Mouse (Mus musculus) midbrain, embryonic 15.5 days (tissue): ENCODE results near the gene Kmt2d. TPM values are rescaled to one million over a fixed set of nuclear protein-coding genes. Genes with fewer than 3 reads are reported as not detected.

ENCODE experiments used
- ATAC-seq: fragments of 200-750 bp; cut with Nextera tagmentation; replicated peaks from 2 replicates; pipeline ENCODE4 v1.8.0; 2017; ENCODE audit warnings: moderate TSS enrichment
- H3K27ac ChIP-seq: fragments of 300-500 bp; sonication (generic); 2 replicates; pipeline ENCODE4 v1.5.1; 2015; ENCODE audit warnings: mild to moderate bottlenecking, inconsistent platforms
- H3K27me3 ChIP-seq: fragments of 300-500 bp; sonication (generic); replicated peaks from 2 replicates; pipeline ENCODE4 v1.6.1; 2015; ENCODE audit warnings: inconsistent platforms
- H3K36me3 ChIP-seq: fragments of 300-500 bp; sonication (generic); replicated peaks from 2 replicates; pipeline ENCODE4 v1.6.1; 2015; ENCODE audit warnings: inconsistent platforms
- H3K4me1 ChIP-seq: fragments of 300-500 bp; sonication (generic); 2 replicates; pipeline ENCODE4 v1.6.1; 2015; ENCODE audit warnings: inconsistent platforms
- H3K4me2 ChIP-seq: fragments of 300-500 bp; sonication (generic); 2 replicates; pipeline ENCODE4 v1.6.1; 2015; ENCODE audit warnings: inconsistent platforms, mild to moderate bottlenecking, moderate library complexity
- H3K4me3 ChIP-seq: fragments of 300-500 bp; sonication (generic); 2 replicates; pipeline ENCODE4 v1.5.1; 2015; ENCODE audit warnings: mild to moderate bottlenecking, inconsistent platforms
- H3K9ac ChIP-seq: fragments of 300-500 bp; sonication (generic); 2 replicates; pipeline ENCODE4 v1.6.1; 2015; ENCODE audit warnings: mild to moderate bottlenecking, inconsistent platforms
- H3K9me3 ChIP-seq: fragments of 300-500 bp; sonication (generic); 2 replicates; pipeline ENCODE4 v1.6.1; 2016; ENCODE audit warnings: inconsistent platforms
- WGBS: fragments of 180-500 bp; shearing (Covaris S2); methylation state at CpG from one replicate; pipeline ENCODE4 v1.1.7; 2015; ENCODE audit warnings: mixed read lengths; 5-methylcytosine and 5-hydroxymethylcytosine counted together
- polyA plus RNA-seq: library from polyadenylated mRNA; unstranded; fragments of >200 nt; fragmentation: Nextera tagmentation; extraction: Ambion mirVana; gene quantifications from 2 replicates; pipeline ENCODE4 v1.2.1, GENCODE M21; 2015

Kmt2d gene
- polyA plus RNA-seq, 1 experiment from 2014 or later = 13.5 TPM

DNA sequence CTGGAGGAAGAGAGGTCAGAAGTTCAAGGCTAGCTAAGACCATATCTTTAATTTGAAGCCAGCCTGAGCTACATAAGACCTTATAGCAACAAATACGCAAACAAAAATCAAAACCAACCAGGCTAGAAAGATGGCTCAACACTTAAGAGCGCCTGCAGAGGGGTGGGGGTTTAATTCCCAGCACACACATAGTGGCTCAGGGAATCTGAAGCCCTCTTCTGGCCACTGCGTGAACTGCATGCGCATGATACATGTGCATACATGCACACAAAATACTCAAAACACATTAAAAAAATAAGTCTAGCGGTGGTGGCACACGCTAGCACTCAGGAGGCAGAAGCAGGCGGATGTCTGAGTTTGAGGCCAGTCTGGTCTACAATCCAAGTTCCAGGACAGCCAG, 85.3 kb downstream of the Kmt2d start:
- peaks cover 76% of the 10 kb centered on the region for H3K27me3 ChIP-seq
- peaks cover 11% of the 10 kb centered on the region for H3K4me1 ChIP-seq
- H3K4me2 ChIP-seq = no peak overlapping the region
- no peaks in the 10 kb centered on the region for H3K9me3 ChIP-seq
- H3K36me3 ChIP-seq = no peaks in the 10 kb centered on the region
- no peak for ATAC-seq
- no peak overlapping the region for H3K4me3 ChIP-seq
- no peak overlapping the region for H3K27ac ChIP-seq
- no peak overlapping the region for H3K9ac ChIP-seq
- WGBS = 46% methylated on average over 7 of the region's 7 CpGs

Other genes starting within 250 kb of the Kmt2d start
- 199 and 201 TPM in 2 replicates for gene Cacnb3, start 240.4 kb downstream of the Kmt2d start, polyA plus RNA-seq
- 22.0 and 26.4 TPM in 2 replicates for gene Ddx23, start 208.3 kb downstream of the Kmt2d start, polyA plus RNA-seq
- gene Rnd1, start 193.7 kb downstream of the Kmt2d start, polyA plus RNA-seq = 13.2 and 13.9 TPM in 2 replicates
- 6.8 and 8.5 TPM in 2 replicates for gene Ccdc65, start 163.0 kb downstream of the Kmt2d start, polyA plus RNA-seq
- 3.8 and 4.6 TPM in 2 replicates for gene Fkbp11, start 143.0 kb downstream of the Kmt2d start, polyA plus RNA-seq
- gene Arf3, start 108.0 kb downstream of the Kmt2d start, polyA plus RNA-seq = 103 and 106 TPM in 2 replicates
- 0.17 TPM in 1 of 2 replicates, not detected in the other for gene Wnt10b, start 93.1 kb downstream of the Kmt2d start, polyA plus RNA-seq
- 2.0 and 2.9 TPM in 2 replicates for gene Wnt1, start 81.3 kb downstream of the Kmt2d start, polyA plus RNA-seq
- 0.52 and 0.81 TPM in 2 replicates for gene Ddn, start 61.7 kb downstream of the Kmt2d start, polyA plus RNA-seq
- 72.7 and 84.7 TPM in 2 replicates for gene Prkag1, start 39.7 kb downstream of the Kmt2d start, polyA plus RNA-seq
- gene Rhebl1, start 23.3 kb upstream of the Kmt2d start, polyA plus RNA-seq = 35.5 and 35.9 TPM in 2 replicates
- gene Dhh, start 27.3 kb upstream of the Kmt2d start, polyA plus RNA-seq = 0.35 and 0.73 TPM in 2 replicates
- 35.5 and 38.3 TPM in 2 replicates for gene Lmbr1l, start 47.0 kb upstream of the Kmt2d start, polyA plus RNA-seq
- 1,136 and 1,188 TPM in 2 replicates for gene Tuba1b, start 63.4 kb upstream of the Kmt2d start, polyA plus RNA-seq
- not detected in 2 replicates for gene Gm49450, start 82.3 kb upstream of the Kmt2d start, polyA plus RNA-seq
- 17,671 and 17,732 TPM in 2 replicates for gene Tuba1a, start 82.5 kb upstream of the Kmt2d start, polyA plus RNA-seq
- gene Tuba1c, start 158.7 kb upstream of the Kmt2d start, polyA plus RNA-seq = 16.4 and 20.5 TPM in 2 replicates
- gene Prph, start 184.0 kb upstream of the Kmt2d start, polyA plus RNA-seq = 5.7 and 10.3 TPM in 2 replicates
- 4.9 and 6.6 TPM in 2 replicates for gene Troap, start 203.4 kb upstream of the Kmt2d start, polyA plus RNA-seq
- gene C1ql4, start 216.6 kb upstream of the Kmt2d start, polyA plus RNA-seq = 12.4 and 15.3 TPM in 2 replicates
- 2.0 and 2.1 TPM in 2 replicates for gene Dnajc22, start 222.0 kb upstream of the Kmt2d start, polyA plus RNA-seq